24 mouse cellular contexts compared by ENCODE assay signal in genomic region chr6:100276344-100276743, GRCm38 (mm10).
"Had no signal": no experiment of that assay in that cellular context is flagged by ENCODE, and none has a peak within 500 bp of the region (broad histone marks: within the 10 kb centered on the region; RNA-seq: fewer than 3 reads in every experiment).

No protein-coding gene starts in this region.

- H3K9ac ChIP-seq: heart, embryonic 13.5 days; heart, embryonic 15.5 days; hindbrain, embryonic 13.5 days; hindbrain, embryonic 15.5 days; kidney, embryonic 15.5 days; limb, embryonic 13.5 days; limb, embryonic 15.5 days had no signal

- H3K4me3 ChIP-seq: heart, adult 2 months; heart, embryonic 13.5 days; heart, embryonic 15.5 days; hindbrain, embryonic 13.5 days; hindbrain, embryonic 15.5 days; kidney, embryonic 15.5 days; limb, embryonic 13.5 days; limb, embryonic 15.5 days had no signal

- H3K36me3 ChIP-seq: heart, embryonic 13.5 days; heart, embryonic 15.5 days; hindbrain, embryonic 13.5 days; hindbrain, embryonic 15.5 days; kidney, embryonic 15.5 days; limb, embryonic 13.5 days; limb, embryonic 15.5 days had no signal

- H3K27ac ChIP-seq: heart, adult 2 months; heart, embryonic 13.5 days; heart, embryonic 15.5 days; hindbrain, embryonic 13.5 days; hindbrain, embryonic 15.5 days; hindbrain, postnatal 0 days; kidney, embryonic 15.5 days; kidney, postnatal 0 days; limb, embryonic 13.5 days; limb, embryonic 15.5 days had no signal

- H3K4me2 ChIP-seq: heart, embryonic 11.5 days; heart, embryonic 13.5 days; heart, embryonic 15.5 days; hindbrain, embryonic 13.5 days; hindbrain, embryonic 15.5 days; kidney, embryonic 15.5 days; limb, embryonic 13.5 days; limb, embryonic 15.5 days had no signal

- DNase-seq: gastrocnemius, postnatal 14 days; gastrocnemius, postnatal 36 days; heart, adult 11 months; heart, adult 2 months; heart, postnatal 14 days; heart, postnatal 36 days; kidney, adult 18-20 months; kidney, adult 9 months; kidney, postnatal 14 days; kidney, postnatal 36 days; layer of hippocampus, adult 9-11 months; layer of hippocampus, postnatal 36 days; left cerebral cortex, postnatal 4 days had no signal

- H3K27me3 ChIP-seq: heart, embryonic 13.5 days; heart, embryonic 15.5 days; hindbrain, embryonic 13.5 days; hindbrain, embryonic 15.5 days; kidney, embryonic 15.5 days; limb, embryonic 13.5 days; limb, embryonic 15.5 days had no signal

- H3K9me3 ChIP-seq: heart, embryonic 13.5 days; heart, embryonic 15.5 days; hindbrain, embryonic 13.5 days; hindbrain, embryonic 15.5 days; kidney, embryonic 15.5 days; limb, embryonic 13.5 days; limb, embryonic 15.5 days had no signal

- ATAC-seq: hindbrain, postnatal 0 days; intestine, postnatal 0 days had no signal
